Mouse (Mus musculus) kidney, adult 2 months (tissue): ENCODE data around the gene Galm.

Experiments
- CTCF ChIP-seq: fragments of 200-500 bp; conservative IDR thresholded peaks from 2 replicates; pipeline ENCODE4 v1.5.1; 2011; ENCODE audit warnings: low read depth, mild to moderate bottlenecking, control low read depth, low read length, moderate library complexity, mixed read lengths; ENCODE audit not compliant: insufficient read depth, insufficient read length
- POLR2A ChIP-seq: fragments of 200-500 bp; IDR thresholded peaks from one replicate; pipeline ENCODE4 v1.6.1; 2011; ENCODE audit warnings: low read depth, low read length, control low read depth

GRCm38 (mm10) chr17:80157489-80157888 lies 30.2 kb downstream of the Galm start:
- TF ChIP-seq CTCF = no peak
- no peak for TF ChIP-seq POLR2A
